Mouse (Mus musculus): ENCODE results near the gene Fkbp5. TPM values are rescaled to one million over a fixed set of nuclear protein-coding genes. Genes with fewer than 3 reads are reported as not detected.

Fkbp5 gene
- polyA plus RNA-seq, 1 experiment from 2014 or later = 8.3 TPM

- Histone ChIP-seq H3K4me2 (no peak overlapping the region), H3K9me3 (ENCODE audit: low read depth, low read length) (no peaks in the 10 kb centered on the region), H3K9ac (no peak overlapping the region), H3K4me3 (ENCODE audit: low read depth, low read length) (no peak overlapping the region), H3K4me1 (ENCODE audit: insufficient read depth) (no peaks in the 10 kb centered on the region), H3K27me3 (ENCODE audit: insufficient read depth, low read length) (no peaks in the 10 kb centered on the region), H3K27ac (ENCODE audit: low read depth) (no peak overlapping the region), H3K36me3 (ENCODE audit: insufficient read depth) (no peaks in the 10 kb centered on the region)
- 4% methylated on average over 14 of the region's 14 CpGs for WGBS
- peak; percentile 78 for DNase-seq
- TF ChIP-seq CTCF (IDR thresholded peaks at IDR 0.05; ENCODE audit: low read depth) = peak; percentile 90
- ATAC-seq (ENCODE audit: insufficient read depth) = no peak
Measured at GRCm38 (mm10) chr17:28553040-28553793, 35.9 kb upstream of the Fkbp5 start.

DNA sequence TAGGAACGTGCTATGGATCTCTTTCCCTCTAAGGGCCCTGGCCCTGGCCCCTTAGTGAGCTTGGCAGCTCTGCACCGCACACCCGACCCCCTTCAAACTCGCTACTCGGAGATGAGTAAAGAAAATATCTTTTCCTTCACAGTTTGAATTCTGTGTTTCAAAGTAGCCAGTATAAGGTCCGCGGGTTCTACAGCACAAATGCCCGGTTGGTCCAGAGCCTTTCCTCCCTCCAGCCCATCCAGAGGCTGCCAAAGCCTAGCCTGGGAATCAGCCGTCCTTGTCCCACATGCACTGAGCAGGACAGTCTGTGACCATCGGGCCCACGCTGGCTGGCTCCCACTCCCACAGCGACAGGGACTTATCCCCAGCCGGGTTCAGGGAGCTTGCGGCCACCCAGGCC lies 31.8 kb upstream of the Fkbp5 start, which contains the start of gene Clpsl2:
TSS of gene Clpsl2 (plus strand) at position 301 of the 400 bp plus-strand sequence.
- H3K27ac ChIP-seq (ENCODE audit: low read depth) = no peak within 1 kb of the TSS
- no peaks in the 10 kb centered on the region for H3K9me3 ChIP-seq (ENCODE audit: low read depth, low read length)
- DNase-seq (no peak), ATAC-seq (ENCODE audit: insufficient read depth) (no peak)
- H3K9ac ChIP-seq = no peak within 1 kb of the TSS
- no peak within 1 kb of the TSS for H3K4me2 ChIP-seq
- no peak within 1 kb of the TSS for H3K4me3 ChIP-seq (ENCODE audit: low read depth, low read length)
- TF ChIP-seq CTCF (IDR thresholded peaks at IDR 0.05; ENCODE audit: low read depth) = no peak
- no peaks in the 10 kb centered on the region for H3K27me3 ChIP-seq (ENCODE audit: insufficient read depth, low read length)
- H3K4me1 ChIP-seq (ENCODE audit: insufficient read depth) = no peaks in the 10 kb centered on the region
- H3K36me3 ChIP-seq (ENCODE audit: insufficient read depth) = no peaks in the 10 kb centered on the region
- 70% methylated on average over 14 of the region's 14 CpGs for WGBS

GRCm38 (mm10) chr17:28548550-28548949 lies 31.2 kb upstream of the Fkbp5 start:
- ATAC-seq (ENCODE audit: insufficient read depth) = no peak

DNA sequence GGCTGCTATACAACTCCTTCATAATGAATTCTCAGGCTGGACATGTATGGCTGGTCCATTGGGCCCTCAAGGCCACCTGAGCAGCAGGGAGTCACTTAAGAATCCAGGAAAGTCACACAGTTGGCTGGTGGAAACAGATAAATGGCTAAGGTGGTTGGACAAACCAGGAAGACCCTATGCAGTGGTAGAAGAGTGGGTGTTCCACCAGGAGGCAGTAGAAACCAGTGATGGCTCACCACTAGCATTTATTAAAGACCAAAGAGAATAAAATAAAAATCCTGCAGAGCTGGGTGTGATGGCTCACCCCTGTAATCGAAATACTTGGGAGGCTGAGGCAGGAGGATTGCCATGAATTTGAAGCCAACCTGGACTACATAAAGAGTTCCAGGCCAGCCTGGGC lies 29.6 kb upstream of the Fkbp5 start:
- Histone ChIP-seq H3K4me1 (ENCODE audit: insufficient read depth) (no peaks in the 10 kb centered on the region), H3K9me3 (ENCODE audit: low read depth, low read length) (no peaks in the 10 kb centered on the region), H3K4me3 (ENCODE audit: low read depth, low read length) (no peak overlapping the region), H3K27ac (ENCODE audit: low read depth) (no peak overlapping the region), H3K27me3 (ENCODE audit: insufficient read depth, low read length) (no peaks in the 10 kb centered on the region), H3K36me3 (ENCODE audit: insufficient read depth) (no peaks in the 10 kb centered on the region), H3K9ac (no peak overlapping the region), H3K4me2 (no peak overlapping the region)
- DNase-seq = no peak
- ATAC-seq (ENCODE audit: insufficient read depth) = no peak
- TF ChIP-seq CTCF (IDR thresholded peaks at IDR 0.05; ENCODE audit: low read depth) = no peak
- WGBS = 89% methylated on average over 1 of the region's 1 CpGs

More at GRCm38 (mm10) chr17:28548550-28548949, 31.2 kb upstream of the Fkbp5 start:
- WGBS = 56% methylated on average over 11 of the region's 11 CpGs
- H3K4me2 ChIP-seq = no peak overlapping the region
- H3K4me1 ChIP-seq (ENCODE audit: insufficient read depth) = no peaks in the 10 kb centered on the region
- no peak overlapping the region for H3K27ac ChIP-seq (ENCODE audit: low read depth)
- H3K9me3 ChIP-seq (ENCODE audit: low read depth, low read length) = no peaks in the 10 kb centered on the region
- no peaks in the 10 kb centered on the region for H3K36me3 ChIP-seq (ENCODE audit: insufficient read depth)
- no peaks in the 10 kb centered on the region for H3K27me3 ChIP-seq (ENCODE audit: insufficient read depth, low read length)
- TF ChIP-seq CTCF (IDR thresholded peaks at IDR 0.05; ENCODE audit: low read depth) = no peak
- no peak overlapping the region for H3K9ac ChIP-seq
- no peak for DNase-seq
- no peak overlapping the region for H3K4me3 ChIP-seq (ENCODE audit: low read depth, low read length)

DNA sequence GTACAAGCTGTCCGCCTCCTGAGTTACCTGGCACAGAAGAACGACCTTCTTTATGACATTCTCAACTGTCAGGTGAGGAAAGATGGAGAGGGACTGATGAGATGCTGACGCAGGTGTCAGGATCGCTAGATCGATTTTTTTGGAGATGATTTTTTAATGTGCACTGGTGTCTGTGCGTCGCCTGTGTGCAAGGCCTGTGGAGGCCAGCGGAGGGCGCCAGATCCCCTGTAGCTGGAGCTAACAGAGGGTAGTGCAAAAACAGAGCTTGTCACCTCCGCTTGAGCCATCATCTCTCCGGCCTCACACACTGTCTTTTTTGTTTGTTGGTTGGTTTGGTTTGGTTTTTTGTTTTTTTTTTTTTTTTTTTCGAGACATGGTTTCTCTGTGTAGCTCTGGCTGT lies 20.6 kb upstream of the Fkbp5 start:
- Histone ChIP-seq H3K9ac (no peak overlapping the region), H3K4me1 (ENCODE audit: insufficient read depth) (no peaks in the 10 kb centered on the region), H3K4me3 (ENCODE audit: low read depth, low read length) (no peak overlapping the region), H3K27ac (ENCODE audit: low read depth) (no peak overlapping the region), H3K9me3 (ENCODE audit: low read depth, low read length) (no peaks in the 10 kb centered on the region), H3K36me3 (ENCODE audit: insufficient read depth) (no peaks in the 10 kb centered on the region), H3K27me3 (ENCODE audit: insufficient read depth, low read length) (no peaks in the 10 kb centered on the region), H3K4me2 (no peak overlapping the region)
- TF ChIP-seq CTCF (IDR thresholded peaks at IDR 0.05; ENCODE audit: low read depth) = peak; percentile 25; the same call in 1 of the 2 replicates
- 42% methylated on average over 12 of the region's 12 CpGs for WGBS
- ATAC-seq (ENCODE audit: insufficient read depth) = no peak
- DNase-seq = no peak

DNA sequence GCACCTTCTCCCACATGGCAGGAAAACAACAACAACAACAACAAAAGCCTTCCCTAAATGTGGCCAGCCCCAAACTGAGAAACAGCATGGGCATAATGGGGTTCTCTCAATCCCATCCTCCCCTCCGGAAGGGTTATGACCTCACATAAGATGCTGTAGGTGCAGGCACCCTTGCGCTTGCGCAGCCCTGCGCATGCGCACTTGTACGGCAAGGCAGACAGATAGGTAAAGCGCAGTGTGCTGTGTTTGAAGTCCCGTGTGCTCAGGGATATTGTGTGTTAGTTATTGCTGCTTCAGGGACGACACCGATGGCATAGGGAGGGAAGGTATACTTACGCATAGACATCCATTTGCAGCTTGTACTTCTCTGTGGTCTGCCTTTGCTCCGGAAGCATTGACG lies 16.0 kb upstream of the Fkbp5 start:
- no peak overlapping the region for H3K4me3 ChIP-seq (ENCODE audit: low read depth, low read length)
- H3K4me2 ChIP-seq = no peak overlapping the region
- 86% methylated on average over 13 of the region's 13 CpGs for WGBS
- no peak for TF ChIP-seq CTCF (IDR thresholded peaks at IDR 0.05; ENCODE audit: low read depth)
- no peak overlapping the region for H3K9ac ChIP-seq
- no peaks in the 10 kb centered on the region for H3K36me3 ChIP-seq (ENCODE audit: insufficient read depth)
- H3K9me3 ChIP-seq (ENCODE audit: low read depth, low read length) = no peaks in the 10 kb centered on the region
- no peaks in the 10 kb centered on the region for H3K4me1 ChIP-seq (ENCODE audit: insufficient read depth)
- DNase-seq (no peak), ATAC-seq (ENCODE audit: insufficient read depth) (no peak)
- no peaks in the 10 kb centered on the region for H3K27me3 ChIP-seq (ENCODE audit: insufficient read depth, low read length)
- H3K27ac ChIP-seq (ENCODE audit: low read depth) = no peak overlapping the region

GRCm38 (mm10) chr17:28532557-28532956 lies 15.2 kb upstream of the Fkbp5 start:
- no peak for TF ChIP-seq CTCF (IDR thresholded peaks at IDR 0.05; ENCODE audit: low read depth)
- DNase-seq (no peak), ATAC-seq (ENCODE audit: insufficient read depth) (no peak)
- Histone ChIP-seq H3K27me3 (ENCODE audit: insufficient read depth, low read length) (no peaks in the 10 kb centered on the region), H3K4me1 (ENCODE audit: insufficient read depth) (no peaks in the 10 kb centered on the region), H3K4me2 (no peak overlapping the region), H3K9ac (no peak overlapping the region), H3K4me3 (ENCODE audit: low read depth, low read length) (no peak overlapping the region), H3K27ac (ENCODE audit: low read depth) (no peak overlapping the region), H3K9me3 (ENCODE audit: low read depth, low read length) (no peaks in the 10 kb centered on the region), H3K36me3 (ENCODE audit: insufficient read depth) (no peaks in the 10 kb centered on the region)
- 87% methylated on average over 7 of the region's 7 CpGs for WGBS

Measured in lung, embryonic 14.5 days (tissue).